Mouse (Mus musculus): ENCODE results near the gene 4930503B20Rik.

The 4930503B20Rik gene

DNA sequence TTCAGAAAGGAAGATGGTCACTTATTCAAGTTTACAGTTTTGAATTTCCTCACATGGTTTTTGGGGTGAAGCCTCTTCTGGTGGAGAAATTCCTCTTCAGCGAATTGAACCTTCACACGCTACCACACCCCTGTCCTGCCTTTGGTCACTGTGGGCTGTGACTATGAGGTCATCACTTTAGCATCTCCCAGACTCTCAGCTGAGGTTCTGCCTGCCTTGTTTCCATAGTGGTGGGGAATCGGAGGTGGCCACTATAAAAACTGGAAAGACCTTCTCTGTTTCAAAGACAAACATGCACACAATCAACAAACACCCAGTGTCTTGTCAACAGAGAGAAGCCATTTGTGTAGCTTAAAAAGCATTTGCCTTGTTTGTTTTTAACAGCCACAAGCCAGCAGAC, at the start of gene 4930503B20Rik:
4930503B20Rik (minus strand) TSS at position 101 of the 400 bp plus-strand sequence.
- DNase-seq (ENCODE audit: low spot score) = no peak

GRCm38 (mm10) chr3:146700051-146700450, 48.9 kb upstream of the 4930503B20Rik start:
- no peak for DNase-seq (ENCODE audit: low spot score)

GRCm38 (mm10) chr3:146698982-146699381, 47.9 kb upstream of the 4930503B20Rik start:
- DNase-seq (ENCODE audit: low spot score) = no peak

DNA sequence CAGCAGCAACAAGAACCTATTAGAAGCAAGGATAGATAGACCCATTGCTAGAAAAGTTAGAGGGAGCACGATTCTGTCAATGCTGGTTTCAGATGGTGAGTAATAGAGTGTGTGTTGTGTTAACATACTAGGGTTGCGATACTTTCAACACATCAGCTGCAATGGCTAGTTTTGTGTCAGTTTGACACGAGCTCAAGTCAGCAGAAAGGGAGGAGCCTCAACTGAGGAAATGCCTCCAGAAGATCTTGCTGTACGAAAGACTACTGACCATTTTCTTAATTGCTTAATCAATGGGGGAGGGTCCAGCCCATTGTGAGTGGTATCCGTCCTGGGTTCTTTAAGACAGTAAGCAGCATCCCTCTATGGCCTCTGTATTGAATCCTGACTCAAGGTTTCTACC, 41.4 kb upstream of the 4930503B20Rik start:
- DNase-seq (ENCODE audit: low spot score) = no peak

- no peak for DNase-seq (ENCODE audit: low spot score)
Observed at GRCm38 (mm10) chr3:146687121-146687725, 36.1 kb upstream of the 4930503B20Rik start.

DNA sequence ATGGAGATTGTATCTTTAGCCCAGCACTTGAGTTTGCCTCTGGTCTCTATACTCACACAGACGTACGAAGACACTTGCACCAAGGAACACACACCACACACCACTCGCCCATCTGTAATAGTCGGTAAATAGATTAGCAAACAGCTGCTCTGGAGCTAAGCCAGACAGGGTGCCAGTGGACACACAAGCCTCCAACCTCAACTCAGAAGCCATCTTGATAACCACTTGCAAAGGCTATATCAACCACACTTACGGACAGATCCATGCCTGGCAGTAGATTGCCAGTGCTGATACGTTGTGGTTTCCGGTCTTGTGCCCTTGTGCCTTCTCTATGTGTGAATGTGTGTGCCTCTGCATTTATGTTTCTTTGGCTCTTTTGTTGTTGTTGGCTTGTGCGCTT, 35.3 kb upstream of the 4930503B20Rik start:
- DNase-seq (ENCODE audit: low spot score) = peak; percentile 84

DNA sequence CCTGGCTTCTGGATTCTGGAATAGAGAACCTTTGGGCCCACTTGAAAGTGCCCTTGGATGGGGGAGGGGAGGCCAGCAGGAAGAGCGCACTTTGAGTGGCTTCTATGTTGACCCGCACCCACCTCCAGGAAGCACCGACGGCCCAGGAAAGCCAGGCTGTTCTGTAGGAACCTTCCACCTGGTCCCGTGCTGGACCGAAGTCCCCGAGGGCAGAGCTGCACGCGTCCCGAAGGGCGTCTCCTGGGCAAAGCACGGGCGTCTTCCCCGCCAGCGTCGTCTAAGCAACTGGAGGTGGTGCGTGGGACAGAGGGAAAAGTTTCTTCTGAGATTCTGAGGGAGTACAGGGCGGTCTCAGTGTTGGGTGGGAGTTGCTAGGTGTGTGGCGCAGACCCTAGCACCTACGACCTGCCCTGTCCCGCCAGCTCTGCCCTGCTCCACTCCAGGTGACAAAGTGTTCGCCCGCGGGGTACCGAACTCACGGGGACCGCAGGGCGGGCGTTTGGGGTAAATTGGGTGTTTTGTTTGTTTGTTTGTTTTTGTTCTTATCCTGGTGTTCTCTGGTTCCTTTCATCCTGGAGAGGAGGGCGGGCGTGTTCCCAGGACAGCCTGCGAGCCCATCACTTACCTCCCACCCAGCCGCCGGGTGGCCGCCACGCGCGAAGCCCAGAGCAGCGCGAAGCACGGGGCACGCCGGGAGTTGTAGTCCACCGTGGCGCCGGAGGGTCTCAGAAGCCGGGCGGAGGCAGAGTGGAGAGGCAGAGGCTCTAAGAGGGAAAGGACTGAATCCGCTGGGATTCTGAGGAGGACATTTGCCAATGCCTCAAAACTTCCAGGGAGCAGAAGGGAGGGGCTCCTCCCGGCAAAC, 33.9 kb upstream of the 4930503B20Rik start, which contains the start of gene Samd13:
Samd13 (minus strand) TSS at position 782 of the 865 bp plus-strand sequence.
- DNase-seq (ENCODE audit: low spot score) = peak; percentile 24

DNA sequence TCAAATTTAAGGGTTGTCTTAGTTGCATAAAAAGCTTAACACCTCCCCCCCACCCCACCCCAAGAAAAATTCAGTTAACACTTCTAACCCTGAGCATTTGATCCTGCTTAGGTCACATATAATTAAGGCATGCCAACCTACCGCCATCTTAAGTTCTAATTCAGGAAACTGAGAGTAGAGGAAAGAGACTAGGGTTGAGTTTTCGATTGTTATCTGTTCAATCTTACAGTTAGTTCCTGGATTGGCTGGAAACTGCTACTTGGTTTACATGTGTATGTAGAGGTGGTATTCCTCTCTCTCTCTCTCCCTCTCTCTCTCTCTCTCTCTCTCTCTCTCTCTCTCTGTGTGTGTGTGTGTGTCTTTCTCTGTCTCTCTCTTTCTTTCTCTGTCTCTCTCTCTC, 32.0 kb upstream of the 4930503B20Rik start:
- no peak for DNase-seq (ENCODE audit: low spot score)

- DNase-seq (ENCODE audit: low spot score) = peak; percentile 80
Observed at GRCm38 (mm10) chr3:146682140-146682651, 31.1 kb upstream of the 4930503B20Rik start.

- DNase-seq (ENCODE audit: low spot score) = peak; percentile 46
Observed at GRCm38 (mm10) chr3:146681696-146682095, 30.6 kb upstream of the 4930503B20Rik start.

DNA sequence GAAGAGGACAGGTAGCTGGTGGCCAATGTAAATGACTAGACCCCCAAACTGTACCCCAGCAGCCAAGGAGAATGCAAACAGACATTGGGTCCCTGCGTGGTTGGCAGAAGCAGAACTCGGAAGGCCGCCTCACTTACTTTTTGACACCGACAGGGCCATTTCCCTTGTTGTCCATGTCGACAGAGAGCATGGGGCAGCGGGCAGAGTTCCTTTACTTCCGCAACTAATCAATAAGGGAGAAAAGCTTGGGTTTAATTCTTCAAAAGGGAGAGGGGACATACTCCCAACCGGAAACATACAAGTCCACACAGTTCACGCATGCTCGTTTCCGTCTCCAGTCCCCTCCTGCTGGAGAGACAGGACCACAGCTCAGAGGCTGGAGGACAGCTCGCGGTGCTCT, 29.5 kb upstream of the 4930503B20Rik start:
- no peak for DNase-seq (ENCODE audit: low spot score)

GRCm38 (mm10) chr3:146679646-146680045, 28.5 kb upstream of the 4930503B20Rik start:
- no peak for DNase-seq (ENCODE audit: low spot score)

- DNase-seq (ENCODE audit: low spot score) = no peak
Observed at GRCm38 (mm10) chr3:146676193-146676592, 25.1 kb upstream of the 4930503B20Rik start.

DNA sequence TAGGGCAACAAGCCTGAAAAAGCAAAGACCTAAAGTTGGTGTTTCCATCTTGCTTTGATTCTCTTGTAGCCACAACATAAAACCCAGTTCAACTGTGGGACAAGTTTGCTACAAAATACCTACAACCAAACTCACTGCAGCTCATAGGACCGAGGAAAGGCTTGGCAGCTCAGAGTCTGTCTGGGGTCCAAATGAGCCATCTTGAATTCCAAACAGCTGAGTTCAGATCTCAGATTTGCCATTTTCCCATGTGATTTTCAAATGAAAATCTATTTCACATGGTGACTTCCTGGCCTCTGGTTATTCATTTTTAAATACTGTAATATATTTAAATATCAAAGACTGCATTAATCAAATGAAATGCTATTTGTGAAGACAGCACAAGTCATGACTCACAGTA, 24.0 kb upstream of the 4930503B20Rik start:
- no peak for DNase-seq (ENCODE audit: low spot score)

GRCm38 (mm10) chr3:146671121-146671520, 20.0 kb upstream of the 4930503B20Rik start:
- DNase-seq (ENCODE audit: low spot score) = no peak

DNA sequence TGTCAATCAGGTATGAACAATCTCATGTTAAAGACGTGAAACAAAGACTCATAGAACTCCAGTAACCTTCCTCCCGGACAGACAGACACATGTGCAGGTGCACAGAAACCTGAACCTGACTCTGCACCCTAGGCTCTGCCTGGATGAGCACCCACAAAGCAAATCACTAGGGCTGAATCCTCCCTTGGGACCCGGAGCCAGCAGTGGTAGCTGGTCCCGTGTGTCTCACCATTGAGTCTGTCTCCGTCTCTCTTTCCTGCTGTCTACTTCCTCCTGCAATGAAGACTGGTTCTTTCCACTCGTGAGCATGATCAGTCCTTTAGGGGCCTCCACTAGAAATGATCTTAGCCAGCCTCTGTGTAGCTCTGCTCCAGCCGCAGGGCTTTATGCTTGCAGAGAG, 10.8 kb upstream of the 4930503B20Rik start:
- no peak for DNase-seq (ENCODE audit: low spot score)

GRCm38 (mm10) chr3:146661001-146661400, 9.9 kb upstream of the 4930503B20Rik start:
- DNase-seq (ENCODE audit: low spot score) = no peak

GRCm38 (mm10) chr3:146659321-146659720, 8.2 kb upstream of the 4930503B20Rik start:
- DNase-seq (ENCODE audit: low spot score) = no peak

DNA sequence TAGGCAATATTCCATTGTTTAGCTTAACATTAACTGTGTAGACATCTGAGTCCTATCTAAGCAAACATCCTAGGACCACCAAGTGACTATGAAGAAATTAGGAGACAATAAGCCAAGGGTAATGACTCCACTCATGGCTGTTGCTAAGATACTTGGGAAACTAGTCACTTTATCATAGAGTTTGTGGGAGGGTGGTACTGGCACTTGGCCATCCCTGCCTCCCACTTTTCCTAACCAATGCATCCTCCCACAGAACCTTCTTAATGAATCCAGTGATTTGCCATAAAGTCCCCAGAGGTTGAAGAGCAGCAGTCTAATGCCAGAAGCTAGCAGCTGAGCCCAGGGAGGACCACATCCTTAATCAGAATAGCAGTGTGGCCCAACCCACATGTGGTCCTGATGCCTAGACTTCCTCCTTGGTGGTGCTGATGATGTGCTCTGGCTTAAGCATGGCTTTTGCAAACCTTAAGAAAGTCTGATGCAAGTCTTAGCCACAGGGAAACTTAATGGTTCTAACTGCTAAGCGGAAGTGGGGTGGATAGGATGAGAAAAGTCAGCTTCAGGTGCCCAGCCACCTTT, 7.0 kb upstream of the 4930503B20Rik start:
- DNase-seq (ENCODE audit: low spot score) = no peak

DNA sequence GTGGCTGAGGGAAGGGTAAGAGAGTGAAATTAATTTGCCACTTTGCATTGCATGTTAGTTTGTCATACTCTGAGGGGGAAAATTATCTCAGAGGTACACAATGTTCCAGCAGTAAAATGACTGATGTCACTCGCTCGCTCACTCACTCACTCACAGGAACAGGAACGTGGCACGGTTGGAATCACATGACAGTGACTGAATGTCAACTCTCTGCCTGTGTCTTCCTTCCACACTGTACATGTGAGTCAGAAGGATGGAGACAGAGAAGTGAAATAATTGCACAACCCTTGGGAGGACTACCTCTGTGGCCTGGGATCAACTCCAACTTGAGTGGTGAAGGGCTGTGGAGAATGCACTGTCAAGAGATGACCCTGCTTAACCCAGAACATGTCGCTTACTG, 6.3 kb upstream of the 4930503B20Rik start:
- no peak for DNase-seq (ENCODE audit: low spot score)

GRCm38 (mm10) chr3:146655111-146655577, 4.0 kb upstream of the 4930503B20Rik start:
- DNase-seq (ENCODE audit: low spot score) = peak; percentile 36

DNA sequence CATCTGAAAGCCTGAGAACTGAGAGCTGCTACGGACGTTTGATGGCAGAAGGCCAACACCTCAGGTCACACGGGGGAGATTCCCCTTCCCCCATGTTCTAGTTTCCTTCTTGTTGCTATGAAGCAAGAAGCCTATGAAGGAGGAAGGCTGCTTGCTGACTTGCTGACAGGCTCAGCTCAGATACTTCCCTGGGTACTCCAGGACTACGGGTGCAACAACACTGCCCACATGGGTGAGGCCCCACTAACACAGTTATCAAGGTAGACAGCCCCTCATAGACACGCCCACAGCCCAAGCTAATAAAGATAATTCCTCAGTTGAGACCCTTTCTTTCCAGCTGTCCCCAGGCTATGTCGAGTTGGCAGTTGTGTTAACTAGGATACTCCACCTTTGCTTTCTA, 2.6 kb upstream of the 4930503B20Rik start:
- peak; percentile 10 for DNase-seq (ENCODE audit: low spot score)

GRCm38 (mm10) chr3:146652431-146652830, 1.3 kb upstream of the 4930503B20Rik start:
- no peak for DNase-seq (ENCODE audit: low spot score)
